Mouse (Mus musculus) megakaryocyte, embryonic 14.5 days (primary cell): Measurements from ENCODE around the gene Lcmt1.

ENCODE experiments used
- FLI1 ChIP-seq: IDR thresholded peaks from 2 replicates; pipeline ENCODE4 v1.6.1; 2012; ENCODE audit warnings: low read length, inconsistent platforms, mixed read lengths
- GATA1 ChIP-seq: IDR thresholded peaks from 3 replicates; pipeline ENCODE4 v1.6.1; 2012; ENCODE audit warnings: mixed read lengths, low read length, inconsistent platforms, borderline replicate concordance

- TF ChIP-seq GATA1 (no peak), FLI1 (no peak)
Measured at GRCm38 (mm10) chr7:123463569-123463968, 94.0 kb downstream of the Lcmt1 start.
